Mouse (Mus musculus): ENCODE results near the gene Sez6l2. TPM values are rescaled to one million over a fixed set of nuclear protein-coding genes. Genes with fewer than 3 reads are reported as not detected.

Gene Sez6l2
- polyA plus RNA-seq, 1 experiment from 2014 or later: 1.7 TPM

GRCm38 (mm10) chr7:127012845-127013244 lies 62.5 kb downstream of the Sez6l2 start:
- Histone ChIP-seq H3K4me1 (ENCODE audit: insufficient read depth, low read depth, low read length) (peaks cover 4% of the 10 kb centered on the region; the same call in 1 of the 2 replicates), H3K36me3 (ENCODE audit: insufficient read depth, low read length) (no peaks in the 10 kb centered on the region), H3K27ac (ENCODE audit: low read length) (no peak overlapping the region), H3K27me3 (replicated peaks; ENCODE audit: insufficient read depth, low read length) (no peaks in the 10 kb centered on the region), H3K4me2 (replicated peaks; ENCODE audit: low read depth, low read length) (no peak overlapping the region), H3K9ac (replicated peaks; ENCODE audit: low read depth) (no peak overlapping the region), H3K4me3 (ENCODE audit: low read depth, low read length) (no peak overlapping the region), H3K9me3 (ENCODE audit: low read length) (no peaks in the 10 kb centered on the region)
- ATAC-seq (no peak), DNase-seq (ENCODE audit: low spot score) (no peak)
- no peak for TF ChIP-seq CTCF (IDR thresholded peaks at IDR 0.05)
- TF ChIP-seq EP300 (IDR thresholded peaks at IDR 0.05): no peak
- 93% methylated on average over 10 of the region's 10 CpGs for WGBS

GRCm38 (mm10) chr7:127013385-127013784 lies 63.0 kb downstream of the Sez6l2 start:
- 91% methylated on average over 6 of the region's 6 CpGs for WGBS
- TF ChIP-seq CTCF (IDR thresholded peaks at IDR 0.05) (no peak), EP300 (IDR thresholded peaks at IDR 0.05) (no peak)
- H3K4me1 ChIP-seq (ENCODE audit: insufficient read depth, low read depth, low read length): peaks cover 4% of the 10 kb centered on the region; the same call in 1 of the 2 replicates
- no peak overlapping the region for H3K9ac ChIP-seq (replicated peaks; ENCODE audit: low read depth)
- H3K36me3 ChIP-seq (ENCODE audit: insufficient read depth, low read length): no peaks in the 10 kb centered on the region
- DNase-seq (ENCODE audit: low spot score): no peak
- H3K4me2 ChIP-seq (replicated peaks; ENCODE audit: low read depth, low read length): peak overlapping the region; percentile 73
- no peak overlapping the region for H3K27ac ChIP-seq (ENCODE audit: low read length)
- H3K9me3 ChIP-seq (ENCODE audit: low read length): no peaks in the 10 kb centered on the region
- no peaks in the 10 kb centered on the region for H3K27me3 ChIP-seq (replicated peaks; ENCODE audit: insufficient read depth, low read length)
- no peak overlapping the region for H3K4me3 ChIP-seq (ENCODE audit: low read depth, low read length)
- no peak for ATAC-seq

- Histone ChIP-seq H3K27me3 (replicated peaks; ENCODE audit: insufficient read depth, low read length) (no peaks in the 10 kb centered on the region), H3K9ac (replicated peaks; ENCODE audit: low read depth) (peak within 1 kb of the TSS; percentile 68), H3K9me3 (ENCODE audit: low read length) (no peaks in the 10 kb centered on the region), H3K4me1 (ENCODE audit: insufficient read depth, low read depth, low read length) (peaks cover 4% of the 10 kb centered on the region; the same call in 1 of the 2 replicates), H3K27ac (ENCODE audit: low read length) (peak within 1 kb of the TSS; percentile 83), H3K4me3 (ENCODE audit: low read depth, low read length) (peak within 1 kb of the TSS; percentile 65), H3K4me2 (replicated peaks; ENCODE audit: low read depth, low read length) (peak within 1 kb of the TSS; percentile 73), H3K36me3 (ENCODE audit: insufficient read depth, low read length) (no peaks in the 10 kb centered on the region)
- DNase-seq (ENCODE audit: low spot score) (peak; percentile 92), ATAC-seq (peak; percentile 13; the same call in 1 of the 2 replicates)
- 10% methylated on average over 11 of the region's 11 CpGs for WGBS
- TF ChIP-seq EP300 (IDR thresholded peaks at IDR 0.05) (no peak), CTCF (IDR thresholded peaks at IDR 0.05) (no peak)
Measured at GRCm38 (mm10) chr7:127014320-127014719, 64.0 kb downstream of the Sez6l2 start, which contains the start of gene Mvp. TSS of gene Mvp (minus strand) at chr7:127014621.

GRCm38 (mm10) chr7:127014993-127015392 lies 64.6 kb downstream of the Sez6l2 start:
- Histone ChIP-seq H3K4me2 (replicated peaks; ENCODE audit: low read depth, low read length) (no peak overlapping the region), H3K9me3 (ENCODE audit: low read length) (no peaks in the 10 kb centered on the region), H3K27me3 (replicated peaks; ENCODE audit: insufficient read depth, low read length) (no peaks in the 10 kb centered on the region), H3K4me1 (ENCODE audit: insufficient read depth, low read depth, low read length) (peaks cover 4% of the 10 kb centered on the region; the same call in 1 of the 2 replicates), H3K27ac (ENCODE audit: low read length) (0 out of 2 replicates have a peak overlapping the region, but pooled peaks have one; percentile 38), H3K4me3 (ENCODE audit: low read depth, low read length) (no peak overlapping the region), H3K36me3 (ENCODE audit: insufficient read depth, low read length) (no peaks in the 10 kb centered on the region), H3K9ac (replicated peaks; ENCODE audit: low read depth) (no peak overlapping the region)
- DNase-seq (ENCODE audit: low spot score) (no peak), ATAC-seq (no peak)
- WGBS: 93% methylated on average over 12 of the region's 12 CpGs
- TF ChIP-seq EP300 (IDR thresholded peaks at IDR 0.05) (no peak), CTCF (IDR thresholded peaks at IDR 0.05) (no peak)

- H3K4me2 ChIP-seq (replicated peaks; ENCODE audit: low read depth, low read length): peak overlapping the region; percentile 88
- WGBS: 4% methylated on average over 10 of the region's 10 CpGs
- H3K9me3 ChIP-seq (ENCODE audit: low read length): no peaks in the 10 kb centered on the region
- no peaks in the 10 kb centered on the region for H3K36me3 ChIP-seq (ENCODE audit: insufficient read depth, low read length)
- TF ChIP-seq EP300 (IDR thresholded peaks at IDR 0.05) (no peak), CTCF (IDR thresholded peaks at IDR 0.05) (no peak)
- DNase-seq (ENCODE audit: low spot score) (peak; percentile 65), ATAC-seq (peak; percentile 8; the same call in 1 of the 2 replicates)
- H3K27ac ChIP-seq (ENCODE audit: low read length): peak overlapping the region; percentile 92
- peak overlapping the region; percentile 62 for H3K9ac ChIP-seq (replicated peaks; ENCODE audit: low read depth)
- H3K4me3 ChIP-seq (ENCODE audit: low read depth, low read length): peak overlapping the region; percentile 62
- peaks cover 4% of the 10 kb centered on the region; the same call in 1 of the 2 replicates for H3K4me1 ChIP-seq (ENCODE audit: insufficient read depth, low read depth, low read length)
- no peaks in the 10 kb centered on the region for H3K27me3 ChIP-seq (replicated peaks; ENCODE audit: insufficient read depth, low read length)
Measured at GRCm38 (mm10) chr7:127016081-127016480, 65.7 kb downstream of the Sez6l2 start.

- TF ChIP-seq EP300 (IDR thresholded peaks at IDR 0.05): no peak
- TF ChIP-seq CTCF (IDR thresholded peaks at IDR 0.05): no peak
- H3K4me1 ChIP-seq (ENCODE audit: insufficient read depth, low read depth, low read length): peaks cover 5% of the 10 kb centered on the region; the same call in 1 of the 2 replicates
Measured at GRCm38 (mm10) chr7:127016481-127016485, 65.9 kb downstream of the Sez6l2 start, which contains the start of gene Pagr1b. TSS of gene Pagr1b (minus strand) at chr7:127016484.

GRCm38 (mm10) chr7:127016486-127016938 lies 66.1 kb downstream of the Sez6l2 start:
- Histone ChIP-seq H3K36me3 (ENCODE audit: insufficient read depth, low read length) (no peaks in the 10 kb centered on the region), H3K9ac (replicated peaks; ENCODE audit: low read depth) (peak overlapping the region; percentile 62), H3K9me3 (ENCODE audit: low read length) (no peaks in the 10 kb centered on the region), H3K4me1 (ENCODE audit: insufficient read depth, low read depth, low read length) (peaks cover 7% of the 10 kb centered on the region; the same call in 1 of the 2 replicates), H3K4me3 (ENCODE audit: low read depth, low read length) (peak overlapping the region; percentile 62), H3K27ac (ENCODE audit: low read length) (peak overlapping the region; percentile 92), H3K4me2 (replicated peaks; ENCODE audit: low read depth, low read length) (peak overlapping the region; percentile 88), H3K27me3 (replicated peaks; ENCODE audit: insufficient read depth, low read length) (no peaks in the 10 kb centered on the region)
- ATAC-seq: peak; percentile 49
- peak; percentile 72 for DNase-seq (ENCODE audit: low spot score)
- TF ChIP-seq EP300 (IDR thresholded peaks at IDR 0.05) (no peak), CTCF (IDR thresholded peaks at IDR 0.05) (no peak)
- under 1% methylated on average over 21 of the region's 22 CpGs for WGBS

More at GRCm38 (mm10) chr7:127016481-127016485, 65.9 kb downstream of the Sez6l2 start, which contains the start of gene Pagr1b:
- Histone ChIP-seq H3K36me3 (ENCODE audit: insufficient read depth, low read length) (no peaks in the 10 kb centered on the region), H3K4me3 (ENCODE audit: low read depth, low read length) (peak within 1 kb of the TSS; percentile 62), H3K9me3 (ENCODE audit: low read length) (no peaks in the 10 kb centered on the region), H3K27ac (ENCODE audit: low read length) (peak within 1 kb of the TSS; percentile 92), H3K4me2 (replicated peaks; ENCODE audit: low read depth, low read length) (peak within 1 kb of the TSS; percentile 88), H3K9ac (replicated peaks; ENCODE audit: low read depth) (peak within 1 kb of the TSS; percentile 62), H3K27me3 (replicated peaks; ENCODE audit: insufficient read depth, low read length) (no peaks in the 10 kb centered on the region)
- DNase-seq (ENCODE audit: low spot score): no peak
- no peak for ATAC-seq

All from lung, postnatal 0 days (tissue).